Mouse (Mus musculus) brain, adult 2 months (tissue): ENCODE measurements at regions not wholly inside any gene's neighbourhood (a gene's known extent, or its start where the extent isn't known, plus 50 kb on each side); places are given as distances from the start of the nearest gene placed in this dataset.
A peak's percentile ranks its signal among the peaks of the same experiment; 100 is the strongest.

ENCODE experiments used
- DNase-seq: peaks from one replicate; pipeline ENCODE4 v3.0.0; 2011; ENCODE audit warnings: low read depth, low spot score

DNA sequence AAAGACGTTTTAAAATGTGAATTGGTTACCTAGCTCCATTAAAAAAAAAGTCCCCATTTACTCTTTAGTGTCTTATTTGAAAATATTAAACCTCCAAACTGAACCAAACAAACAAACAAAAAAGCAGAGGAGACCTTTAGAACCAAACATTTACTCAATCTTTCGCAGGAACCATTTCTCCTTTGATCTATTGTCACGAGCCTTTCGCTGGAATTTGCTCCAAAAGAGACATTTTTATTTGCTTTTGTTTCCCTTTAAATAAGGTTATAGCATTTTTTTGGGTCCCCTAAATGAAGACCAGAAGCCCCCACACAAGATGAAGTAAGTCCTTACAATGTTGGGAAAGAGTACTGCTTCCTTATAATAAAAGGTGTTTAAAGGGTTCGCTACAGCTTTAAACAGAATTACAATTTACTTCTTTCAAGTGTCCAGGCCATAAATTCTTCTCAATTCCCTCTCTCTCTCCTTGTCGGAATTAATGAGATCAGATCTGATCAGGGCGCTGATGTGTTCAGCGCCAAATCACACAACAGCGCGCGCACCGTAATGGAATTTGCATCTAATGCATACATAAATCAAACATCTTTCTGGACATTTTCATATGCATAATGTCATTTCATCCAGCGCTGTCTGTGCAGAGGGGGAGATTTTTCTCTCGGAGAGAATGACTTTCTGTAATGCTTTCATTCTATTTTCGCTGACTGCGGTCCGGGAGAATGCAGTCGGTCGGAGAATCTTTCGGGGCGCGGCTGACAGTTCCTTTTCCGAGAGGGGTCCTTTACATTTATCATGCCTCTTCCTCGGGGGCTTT, 469.2 kb downstream of the Vrk1 start:
- no peak for DNase-seq

- DNase-seq: no peak
These were observed 469.8 kb downstream of the Vrk1 start for GRCm38 (mm10) chr12:106479878-106480194.

GRCm38 (mm10) chr12:106480281-106481060, 470.4 kb downstream of the Vrk1 start:
- no peak for DNase-seq

- DNase-seq: no peak
These were observed 491.7 kb downstream of the Vrk1 start for GRCm38 (mm10) chr12:106501622-106502327.

DNA sequence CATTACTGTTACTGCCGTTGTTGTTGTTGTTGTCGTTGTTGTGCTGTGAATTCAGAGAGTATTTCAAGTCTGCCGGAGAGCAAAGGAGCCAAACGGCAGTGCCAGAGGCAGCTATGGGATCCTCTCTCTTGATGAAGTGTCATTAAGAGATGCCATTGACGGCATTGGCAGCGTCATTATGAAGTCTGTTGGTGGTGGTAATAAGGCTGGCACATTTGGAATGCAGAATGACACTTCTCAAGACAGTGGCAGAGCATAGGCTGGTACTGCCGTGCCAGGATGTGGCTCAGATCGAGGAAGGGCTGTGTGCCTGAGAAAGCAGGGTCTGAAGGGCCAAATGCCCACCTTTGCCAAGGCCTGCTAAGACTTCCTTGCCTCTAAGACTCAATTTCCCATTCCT, 494.3 kb downstream of the Vrk1 start:
- DNase-seq: no peak

- DNase-seq: no peak
These were observed 504.0 kb downstream of the Vrk1 start for GRCm38 (mm10) chr12:106514057-106514456.

DNA sequence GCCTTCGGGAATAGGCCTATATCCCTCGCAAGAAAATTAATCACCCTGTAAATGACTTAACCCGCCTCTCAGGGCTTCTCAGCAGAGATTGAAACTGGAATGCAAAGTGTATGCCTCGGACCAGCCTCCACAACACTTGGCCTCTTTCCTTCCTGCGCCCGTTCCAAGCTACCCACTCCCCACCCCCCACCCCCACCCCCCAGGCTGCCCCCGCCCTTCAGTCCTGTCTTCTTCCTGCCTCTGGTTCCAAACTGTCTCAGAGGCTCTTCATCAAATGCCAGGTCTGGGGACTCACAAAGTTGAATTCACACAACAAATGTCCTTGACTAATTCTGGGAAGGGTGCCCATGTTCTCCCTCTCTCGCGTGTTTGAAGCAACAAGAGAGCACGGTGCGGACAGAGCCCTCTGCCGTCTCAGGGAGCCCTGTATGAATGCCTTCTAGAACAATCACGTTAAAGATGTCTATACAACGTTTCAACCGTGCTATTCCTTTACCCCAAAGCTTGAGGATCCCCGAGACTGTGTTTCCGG, 505.3 kb downstream of the Vrk1 start:
- no peak for DNase-seq

DNA sequence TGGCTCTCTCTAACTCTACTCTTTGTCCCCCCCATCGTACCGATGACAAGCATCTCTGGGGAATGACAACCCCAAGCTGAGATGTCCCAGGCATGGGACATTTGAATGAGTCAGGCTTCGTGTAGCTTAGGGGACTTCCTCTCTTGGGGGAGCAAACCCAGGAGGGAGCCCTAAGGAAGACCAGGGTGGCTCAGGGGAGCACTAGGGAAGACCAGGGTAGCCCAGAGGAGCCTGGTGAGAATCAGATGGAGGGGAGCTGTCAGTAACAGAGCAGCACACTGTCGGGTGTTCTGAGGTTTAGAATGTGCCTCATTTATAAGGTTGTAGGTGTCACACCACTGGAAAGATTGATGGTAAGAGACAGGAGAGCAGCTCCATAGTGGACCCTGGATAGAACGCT, 509.1 kb downstream of the Vrk1 start:
- no peak for DNase-seq

DNA sequence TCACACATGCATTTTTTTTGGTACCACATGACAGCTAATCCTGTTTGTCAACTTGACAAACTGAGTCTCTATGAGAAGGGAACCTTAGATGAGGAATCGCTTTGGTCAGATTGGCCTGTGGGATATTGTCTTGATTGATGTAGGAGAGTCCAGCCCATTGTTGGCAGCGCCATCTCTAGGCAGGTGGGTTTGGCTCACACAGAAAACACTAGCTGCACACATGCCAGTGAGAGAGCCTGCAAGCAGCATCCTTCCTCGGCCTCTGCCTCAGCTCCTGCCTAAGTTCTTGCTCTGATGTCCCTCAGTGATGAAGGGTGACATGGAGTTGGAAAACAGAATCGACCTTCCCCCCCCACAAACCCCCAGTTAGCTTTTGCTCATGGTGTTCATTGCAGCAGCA, 514.4 kb downstream of the Vrk1 start:
- no peak for DNase-seq

DNA sequence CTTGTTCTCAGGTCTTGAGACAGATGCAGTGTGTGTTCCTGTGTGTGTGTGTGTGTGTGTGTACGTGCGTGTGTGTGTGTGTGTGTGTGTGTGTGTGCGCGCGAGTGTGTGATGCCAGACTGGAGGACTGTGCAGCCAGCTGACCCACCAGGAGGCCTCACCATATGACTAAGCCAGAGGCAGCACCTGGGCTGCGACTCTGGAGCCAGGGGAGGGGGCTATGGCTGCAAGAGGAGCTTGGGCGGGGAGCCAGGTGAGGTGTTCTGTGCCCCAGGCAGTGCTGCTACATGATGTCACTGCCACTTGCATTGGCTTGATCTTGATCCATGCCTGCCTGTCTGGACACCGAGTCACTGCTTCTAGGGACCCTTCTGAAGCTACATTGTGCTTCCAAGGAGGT, 517.1 kb downstream of the Vrk1 start:
- DNase-seq: no peak

DNA sequence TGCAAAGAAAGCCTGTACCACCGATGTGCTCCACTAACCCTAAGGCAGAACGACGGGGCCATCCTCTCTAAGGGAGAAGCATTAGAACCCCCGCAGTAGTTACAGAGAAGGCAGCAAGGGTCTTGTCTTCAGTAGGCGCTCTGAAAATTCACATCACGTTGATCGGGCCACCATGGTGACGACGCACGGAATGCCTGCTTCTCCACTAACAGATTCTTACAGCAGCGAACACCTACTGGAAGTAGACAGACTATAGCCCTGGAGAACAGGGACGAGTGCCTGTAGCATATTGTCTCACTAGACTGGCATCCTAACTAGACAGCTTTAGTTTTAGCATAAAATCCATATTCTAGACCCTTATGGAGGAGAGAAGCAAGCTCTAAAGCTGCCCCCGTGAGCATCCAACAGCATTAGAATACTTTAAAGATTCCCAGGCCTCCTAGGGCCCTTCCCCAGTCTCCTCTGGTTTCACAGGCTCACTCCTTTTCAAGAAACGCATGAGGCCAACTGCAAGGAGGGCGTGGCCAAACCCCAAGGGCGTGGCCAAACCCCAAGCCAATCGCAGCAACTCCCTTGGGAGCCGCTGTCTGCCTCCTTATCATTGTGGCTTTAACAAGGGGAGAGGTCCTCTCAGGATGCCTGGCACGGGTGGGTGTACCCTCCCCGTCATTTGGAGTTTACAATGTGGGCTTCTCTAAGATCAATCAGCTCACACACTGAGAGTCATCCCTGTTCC, 517.8 kb downstream of the Vrk1 start:
- DNase-seq: peak; percentile 15

- peak; percentile 21 for DNase-seq
These were observed 518.5 kb downstream of the Vrk1 start for GRCm38 (mm10) chr12:106528521-106528920.

DNA sequence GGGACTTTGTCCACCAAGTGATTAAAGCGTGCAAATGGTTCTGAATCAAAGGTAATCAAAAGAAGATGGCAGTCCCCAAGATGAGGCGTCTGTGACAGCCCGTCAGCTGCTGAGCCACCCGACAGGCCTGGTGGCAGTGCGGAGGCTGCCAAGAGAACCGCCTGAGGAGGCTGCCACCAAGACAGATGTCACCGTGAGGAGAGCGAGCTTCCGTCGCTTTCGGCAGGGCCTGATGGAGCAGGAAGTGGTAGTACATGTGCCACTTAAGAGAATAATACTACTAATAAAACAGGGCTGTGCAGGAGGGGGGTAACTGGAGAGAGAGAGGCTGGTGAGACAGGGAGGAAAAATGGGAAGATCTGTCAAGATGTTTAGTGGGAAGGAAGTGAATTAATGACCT, 519.1 kb downstream of the Vrk1 start:
- peak; percentile 29 for DNase-seq

DNA sequence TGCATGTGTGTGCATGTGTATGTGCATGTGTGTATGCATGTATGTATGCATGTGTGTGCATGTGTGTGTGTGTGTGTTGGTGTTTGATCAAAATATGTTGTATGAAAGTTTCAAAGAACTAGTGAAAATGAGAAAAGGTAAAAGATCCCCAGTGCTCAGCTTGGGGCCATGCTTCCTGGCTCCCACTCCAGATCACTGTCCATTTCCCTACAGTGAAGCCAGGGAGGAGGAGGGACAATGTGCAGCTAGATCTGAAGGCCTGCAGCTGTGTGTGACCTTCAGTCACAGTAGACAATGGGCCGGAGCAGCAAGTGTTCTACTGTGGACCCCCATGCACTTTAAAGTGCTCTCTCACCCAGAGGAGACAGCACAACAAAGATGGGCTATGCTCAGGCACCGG, 525.1 kb downstream of the Vrk1 start:
- DNase-seq: no peak

- no peak for DNase-seq
These were observed 525.7 kb downstream of the Vrk1 start for GRCm38 (mm10) chr12:106535628-106536288.

DNA sequence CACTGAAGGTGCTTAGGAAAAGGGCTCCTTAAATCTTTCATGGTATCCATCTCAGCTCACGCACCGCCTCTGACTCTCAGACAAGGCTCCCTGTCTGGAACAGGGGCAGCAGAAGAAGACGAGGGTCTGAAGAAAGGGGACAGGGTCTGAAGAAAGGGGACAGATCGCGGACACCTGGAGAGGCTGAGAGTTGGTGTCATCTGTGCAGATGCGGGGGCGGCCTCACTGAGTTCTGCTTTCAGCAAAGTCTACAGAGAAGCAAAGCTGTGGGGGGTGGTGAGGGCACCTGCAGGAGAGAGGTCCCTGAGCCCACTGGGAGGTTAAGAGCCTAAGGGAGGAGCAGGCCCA, 526.2 kb downstream of the Vrk1 start:
- no peak for DNase-seq

DNA sequence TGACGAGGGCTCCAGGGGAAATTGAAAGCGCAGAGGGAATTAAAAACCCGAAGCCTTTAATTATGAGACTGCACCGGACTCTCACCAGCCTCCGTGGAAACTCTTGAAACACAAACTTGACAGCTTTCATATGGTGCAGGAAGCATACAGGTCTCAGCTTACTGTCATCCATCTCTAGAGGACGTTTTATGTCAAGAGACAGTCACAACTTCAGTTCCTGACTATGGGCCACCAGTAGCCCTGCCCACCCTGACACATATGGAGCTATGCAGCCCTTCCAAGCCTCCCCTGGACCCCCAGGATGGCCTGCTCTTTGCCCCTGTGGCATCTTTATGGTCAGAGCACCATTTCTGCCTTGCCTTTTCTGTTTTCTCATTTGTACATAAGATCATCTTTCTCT, 530.0 kb downstream of the Vrk1 start:
- no peak for DNase-seq

GRCm38 (mm10) chr12:106559566-106559965, 549.5 kb downstream of the Vrk1 start:
- no peak for DNase-seq

DNA sequence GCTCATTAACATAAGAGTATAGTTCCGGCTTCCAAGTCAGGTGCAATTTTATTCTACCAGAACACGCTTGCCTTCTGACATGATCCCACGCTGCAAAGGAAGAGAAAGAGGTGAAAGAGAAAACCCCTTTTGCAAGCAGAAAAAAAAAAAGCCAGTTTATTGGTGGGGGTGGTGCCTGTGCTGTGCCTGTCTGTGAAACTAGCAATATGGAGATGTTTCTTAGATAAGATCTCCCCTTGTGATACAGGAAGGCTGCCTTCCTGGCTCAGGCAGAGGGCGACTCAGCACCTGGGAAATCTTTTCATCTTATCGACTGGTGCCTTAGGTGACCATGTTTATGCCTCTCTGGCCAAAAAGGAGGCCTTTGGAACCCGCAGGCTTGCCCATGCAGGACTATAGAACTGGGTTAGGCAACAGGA, 555.2 kb downstream of the Vrk1 start:
- DNase-seq: peak; percentile 18

DNA sequence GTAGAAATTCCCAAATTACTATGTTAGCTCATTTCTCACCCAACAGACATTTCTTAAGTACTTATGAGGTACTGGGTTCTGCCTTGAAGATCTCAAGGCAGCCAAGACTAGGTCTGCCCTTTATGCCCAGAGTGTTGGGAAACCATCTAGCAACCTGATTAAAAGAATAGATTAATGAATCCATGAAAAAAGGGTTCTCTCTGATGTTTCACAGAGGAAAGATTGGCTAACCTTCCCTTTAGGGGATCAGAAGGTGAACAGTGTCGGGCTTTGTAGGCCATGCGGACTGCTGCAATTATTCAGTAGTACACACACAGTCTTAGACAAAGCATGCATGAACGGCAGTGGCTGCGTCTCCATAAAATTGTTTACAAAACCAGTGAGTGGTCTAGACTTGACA, 556.3 kb downstream of the Vrk1 start:
- DNase-seq: no peak

- no peak for DNase-seq
These were observed 557.1 kb downstream of the Vrk1 start for GRCm38 (mm10) chr12:106567116-106567515.
